Mouse (Mus musculus): ENCODE measurements around the gene Olfr738. TPM values are rescaled to one million over a fixed set of nuclear protein-coding genes. Genes with fewer than 3 reads are reported as not detected.

Gene Olfr738
- total and polyA plus RNA-seq, 3 experiments = not detected

- Histone ChIP-seq H3K4me3 (replicated peaks in 1 of 3; ENCODE audit: low read depth in 2 of 3, low read length in 2 of 3, poor library complexity in 1 of 3) (no peak within 1 kb of the TSS), H3K27me3 (replicated peaks) (no peaks in the 10 kb centered on the region), H3K79me2 (replicated peaks; ENCODE audit: control insufficient read depth, extremely low read depth, insufficient read depth, poor library complexity, severe bottlenecking) (no peaks in the 10 kb centered on the region), H3K9me3 (replicated peaks; ENCODE audit: low read length) (no peaks in the 10 kb centered on the region), H3K4me2 (ENCODE audit: insufficient read depth, low read depth, poor library complexity, severe bottlenecking) (no peak within 1 kb of the TSS), H3K36me3 (replicated peaks in 1 of 2; ENCODE audit: control insufficient read depth in 1 of 2, insufficient read depth in 1 of 2, low read length in 1 of 2) (no peaks in the 10 kb centered on the region), H3K27ac (ENCODE audit: insufficient read depth, low read depth) (no peak within 1 kb of the TSS), H3K4me1 (ENCODE audit: control insufficient read depth in 1 of 2, insufficient read depth in 2 of 2) (no peaks in the 10 kb centered on the region), H3K9ac (ENCODE audit: insufficient read depth, low read depth) (no peak within 1 kb of the TSS)
- in situ Hi-C loops (cut with MboI; ENCODE audit: low pct_ligation_motif_present, low pct_unique_long_range_greater_than_20kb, low sequenced_read_pairs) = no loop called here
- TF ChIP-seq BHLHE40 (IDR thresholded peaks at IDR 0.05; ENCODE audit: low read depth, low read length) (no peak), POLR2AphosphoS2 (IDR thresholded peaks at IDR 0.05; ENCODE audit: low read depth, low read length) (no peak), HCFC1 (IDR thresholded peaks at IDR 0.05; ENCODE audit: low read depth, low read length) (no peak), MEF2A (IDR thresholded peaks at IDR 0.05; ENCODE audit: borderline replicate concordance, low read depth, low read length) (no peak), ZC3H11A (IDR thresholded peaks at IDR 0.05; ENCODE audit: low read depth, low read length) (no peak), ZMIZ1 (IDR thresholded peaks at IDR 0.05; ENCODE audit: low read depth, low read length) (no peak), ELF1 (IDR thresholded peaks at IDR 0.05; ENCODE audit: low read depth, low read length) (no peak), CHD1 (IDR thresholded peaks at IDR 0.05; ENCODE audit: low read depth, low read length) (no peak), MAX (IDR thresholded peaks at IDR 0.05; ENCODE audit: low read length) (no peak), ETS1 (conservative IDR thresholded peaks at IDR 0.05; ENCODE audit: low read depth, low read length) (no peak), JUND (conservative IDR thresholded peaks at IDR 0.05; ENCODE audit: low read depth, low read length) (no peak), POLR2A (IDR thresholded peaks at IDR 0.05; ENCODE audit: low read depth, low read length) (no peak), TBP (conservative IDR thresholded peaks at IDR 0.05; ENCODE audit: low read depth, low read length) (no peak), SIN3A (IDR thresholded peaks at IDR 0.05; ENCODE audit: low read length) (no peak), NRF1 (IDR thresholded peaks at IDR 0.05; ENCODE audit: low read depth, low read length) (no peak), IRF4 (IDR thresholded peaks at IDR 0.05; ENCODE audit: low read depth, low read length) (no peak), MYC (IDR thresholded peaks at IDR 0.05; ENCODE audit: low read depth, low read length) (no peak), KAT2A (IDR thresholded peaks at IDR 0.05; ENCODE audit: insufficient replicate concordance, low read length) (no peak)
- dilution Hi-C loops (cut with MboI; ENCODE audit: extremely low pct_ligation_motif_present, extremely low pct_unique_long_range_greater_than_20kb, low sequenced_read_pairs) = no loop called here
- DNase-seq (ENCODE audit: extremely low read depth) = no peak
Observed at GRCm38 (mm10) chr14:50418326-50418725, 11.0 kb downstream of the Olfr738 start, which contains the start of gene Olfr739. Gene Olfr739 (plus strand): TSS chr14:50418626.

GRCm38 (mm10) chr14:50445245-50445644 lies 37.9 kb downstream of the Olfr738 start, which contains the start of gene Olfr740:
Gene Olfr740 (plus strand): TSS chr14:50445545.
- DNase-seq (ENCODE audit: extremely low read depth) = no peak
- Histone ChIP-seq H3K36me3 (replicated peaks in 1 of 2; ENCODE audit: control insufficient read depth in 1 of 2, insufficient read depth in 1 of 2, low read length in 1 of 2) (no peaks in the 10 kb centered on the region), H3K4me2 (ENCODE audit: insufficient read depth, low read depth, poor library complexity, severe bottlenecking) (no peak within 1 kb of the TSS), H3K27ac (ENCODE audit: insufficient read depth, low read depth) (no peak within 1 kb of the TSS), H3K4me1 (ENCODE audit: control insufficient read depth in 1 of 2, insufficient read depth in 2 of 2) (no peaks in the 10 kb centered on the region), H3K9ac (ENCODE audit: insufficient read depth, low read depth) (no peak within 1 kb of the TSS), H3K9me3 (replicated peaks; ENCODE audit: low read length) (no peaks in the 10 kb centered on the region), H3K4me3 (replicated peaks in 1 of 3; ENCODE audit: low read depth in 2 of 3, low read length in 2 of 3, poor library complexity in 1 of 3) (no peak within 1 kb of the TSS), H3K27me3 (replicated peaks) (peaks cover 3% of the 10 kb centered on the region), H3K79me2 (replicated peaks; ENCODE audit: control insufficient read depth, extremely low read depth, insufficient read depth, poor library complexity, severe bottlenecking) (no peaks in the 10 kb centered on the region)
- no peak for TF ChIP-seq ZNF384 (IDR thresholded peaks at IDR 0.05; ENCODE audit: low read depth, low read length)
- dilution Hi-C loops (cut with MboI; ENCODE audit: extremely low pct_ligation_motif_present, extremely low pct_unique_long_range_greater_than_20kb, low sequenced_read_pairs) = no loop called here
- in situ Hi-C loops (cut with MboI; ENCODE audit: low pct_ligation_motif_present, low pct_unique_long_range_greater_than_20kb, low sequenced_read_pairs) = no loop called here

Other genes starting within 250 kb of the Olfr738 start
- not detected in 2 replicates for gene Olfr730, start 219.4 kb upstream of the Olfr738 start, total RNA-seq (2012; rRNA removed)
- gene Olfr730, start 219.4 kb upstream of the Olfr738 start, total RNA-seq (2014; rRNA removed) = not detected in 2 replicates
- gene Olfr730, start 219.4 kb upstream of the Olfr738 start, polyA plus RNA-seq (2012; ENCODE audit: insufficient read length, low read depth) = not detected in 2 replicates
- gene Olfr731, start 165.7 kb upstream of the Olfr738 start, total RNA-seq (2012; rRNA removed) = not detected in 2 replicates
- not detected in 2 replicates for gene Olfr731, start 165.7 kb upstream of the Olfr738 start, total RNA-seq (2014; rRNA removed)
- gene Olfr731, start 165.7 kb upstream of the Olfr738 start, polyA plus RNA-seq (2012; ENCODE audit: insufficient read length, low read depth) = not detected in 2 replicates
- not detected in 2 replicates for gene Olfr732, start 123.4 kb upstream of the Olfr738 start, total RNA-seq (2012; rRNA removed)
- gene Olfr732, start 123.4 kb upstream of the Olfr738 start, total RNA-seq (2014; rRNA removed) = not detected in 2 replicates
- gene Olfr732, start 123.4 kb upstream of the Olfr738 start, polyA plus RNA-seq (2012; ENCODE audit: insufficient read length, low read depth) = not detected in 2 replicates
- gene Olfr733, start 106.0 kb upstream of the Olfr738 start, total RNA-seq (2012; rRNA removed) = not detected in 2 replicates
- not detected in 2 replicates for gene Olfr733, start 106.0 kb upstream of the Olfr738 start, total RNA-seq (2014; rRNA removed)
- gene Olfr733, start 106.0 kb upstream of the Olfr738 start, polyA plus RNA-seq (2012; ENCODE audit: insufficient read length, low read depth) = not detected in 2 replicates
- gene Olfr734, start 80.8 kb upstream of the Olfr738 start, total RNA-seq (2012; rRNA removed) = not detected in 2 replicates
- not detected in 2 replicates for gene Olfr734, start 80.8 kb upstream of the Olfr738 start, total RNA-seq (2014; rRNA removed)
- gene Olfr734, start 80.8 kb upstream of the Olfr738 start, polyA plus RNA-seq (2012; ENCODE audit: insufficient read length, low read depth) = not detected in 2 replicates
- not detected in 2 replicates for gene Olfr735, start 58.7 kb upstream of the Olfr738 start, total RNA-seq (2012; rRNA removed)
- not detected in 2 replicates for gene Olfr735, start 58.7 kb upstream of the Olfr738 start, total RNA-seq (2014; rRNA removed)
- gene Olfr735, start 58.7 kb upstream of the Olfr738 start, polyA plus RNA-seq (2012; ENCODE audit: insufficient read length, low read depth) = not detected in 2 replicates
- gene Tlr11, start 49.7 kb upstream of the Olfr738 start, total RNA-seq (2012; rRNA removed) = not detected in 2 replicates
- not detected in 2 replicates for gene Tlr11, start 49.7 kb upstream of the Olfr738 start, total RNA-seq (2014; rRNA removed)
- gene Tlr11, start 49.7 kb upstream of the Olfr738 start, polyA plus RNA-seq (2012; ENCODE audit: insufficient read length, low read depth) = not detected in 2 replicates
- not detected in 2 replicates for gene Olfr736, start 26.4 kb upstream of the Olfr738 start, total RNA-seq (2012; rRNA removed)
- gene Olfr736, start 26.4 kb upstream of the Olfr738 start, total RNA-seq (2014; rRNA removed) = not detected in 2 replicates
- gene Olfr736, start 26.4 kb upstream of the Olfr738 start, polyA plus RNA-seq (2012; ENCODE audit: insufficient read length, low read depth) = not detected in 2 replicates
- not detected in 2 replicates for gene Olfr739, start 11.1 kb downstream of the Olfr738 start, total RNA-seq (2012; rRNA removed)
- not detected in 2 replicates for gene Olfr739, start 11.1 kb downstream of the Olfr738 start, total RNA-seq (2014; rRNA removed)
- gene Olfr739, start 11.1 kb downstream of the Olfr738 start, polyA plus RNA-seq (2012; ENCODE audit: insufficient read length, low read depth) = not detected in 2 replicates
- not detected in 2 replicates for gene Olfr740, start 38.0 kb downstream of the Olfr738 start, total RNA-seq (2012; rRNA removed)
- not detected in 2 replicates for gene Olfr740, start 38.0 kb downstream of the Olfr738 start, total RNA-seq (2014; rRNA removed)
- gene Olfr740, start 38.0 kb downstream of the Olfr738 start, polyA plus RNA-seq (2012; ENCODE audit: insufficient read length, low read depth) = not detected in 2 replicates
- not detected in 2 replicates for gene Olfr741, start 65.2 kb downstream of the Olfr738 start, total RNA-seq (2012; rRNA removed)
- not detected in 2 replicates for gene Olfr741, start 65.2 kb downstream of the Olfr738 start, total RNA-seq (2014; rRNA removed)
- not detected in 2 replicates for gene Olfr741, start 65.2 kb downstream of the Olfr738 start, polyA plus RNA-seq (2012; ENCODE audit: insufficient read length, low read depth)
- gene Olfr742, start 96.0 kb downstream of the Olfr738 start, total RNA-seq (2012; rRNA removed) = not detected in 2 replicates
- not detected in 2 replicates for gene Olfr742, start 96.0 kb downstream of the Olfr738 start, total RNA-seq (2014; rRNA removed)
- gene Olfr742, start 96.0 kb downstream of the Olfr738 start, polyA plus RNA-seq (2012; ENCODE audit: insufficient read length, low read depth) = not detected in 2 replicates
- not detected in 2 replicates for gene Olfr743, start 114.3 kb downstream of the Olfr738 start, total RNA-seq (2012; rRNA removed)
- not detected in 2 replicates for gene Olfr743, start 114.3 kb downstream of the Olfr738 start, total RNA-seq (2014; rRNA removed)
- gene Olfr743, start 114.3 kb downstream of the Olfr738 start, polyA plus RNA-seq (2012; ENCODE audit: insufficient read length, low read depth) = not detected in 2 replicates
- not detected in 2 replicates for gene Olfr744, start 207.3 kb downstream of the Olfr738 start, total RNA-seq (2012; rRNA removed)
- gene Olfr744, start 207.3 kb downstream of the Olfr738 start, total RNA-seq (2014; rRNA removed) = not detected in 2 replicates
- not detected in 2 replicates for gene Olfr744, start 207.3 kb downstream of the Olfr738 start, polyA plus RNA-seq (2012; ENCODE audit: insufficient read length, low read depth)
- gene Olfr745, start 231.8 kb downstream of the Olfr738 start, total RNA-seq (2012; rRNA removed) = not detected in 2 replicates
- gene Olfr745, start 231.8 kb downstream of the Olfr738 start, total RNA-seq (2014; rRNA removed) = not detected in 2 replicates
- not detected in 2 replicates for gene Olfr745, start 231.8 kb downstream of the Olfr738 start, polyA plus RNA-seq (2012; ENCODE audit: insufficient read length, low read depth)
- gene Olfr746, start 239.5 kb downstream of the Olfr738 start, total RNA-seq (2012; rRNA removed) = not detected in 2 replicates
- gene Olfr746, start 239.5 kb downstream of the Olfr738 start, total RNA-seq (2014; rRNA removed) = not detected in 2 replicates
- gene Olfr746, start 239.5 kb downstream of the Olfr738 start, polyA plus RNA-seq (2012; ENCODE audit: insufficient read length, low read depth) = not detected in 2 replicates